Mouse (Mus musculus) liver, postnatal 0 days (tissue): ENCODE measurements around the gene Olfr309.

Experiments used
- CTCF ChIP-seq: sonication (generic); IDR thresholded peaks from 2 replicates; pipeline ENCODE4 v1.5.1; 2016; ENCODE audit warnings: antibody characterized with exemption, low read depth
- EP300 ChIP-seq: IDR thresholded peaks from 2 replicates; pipeline ENCODE4 v1.6.1; 2016; ENCODE audit warnings: antibody characterized with exemption, low read depth, mild to moderate bottlenecking

DNA sequence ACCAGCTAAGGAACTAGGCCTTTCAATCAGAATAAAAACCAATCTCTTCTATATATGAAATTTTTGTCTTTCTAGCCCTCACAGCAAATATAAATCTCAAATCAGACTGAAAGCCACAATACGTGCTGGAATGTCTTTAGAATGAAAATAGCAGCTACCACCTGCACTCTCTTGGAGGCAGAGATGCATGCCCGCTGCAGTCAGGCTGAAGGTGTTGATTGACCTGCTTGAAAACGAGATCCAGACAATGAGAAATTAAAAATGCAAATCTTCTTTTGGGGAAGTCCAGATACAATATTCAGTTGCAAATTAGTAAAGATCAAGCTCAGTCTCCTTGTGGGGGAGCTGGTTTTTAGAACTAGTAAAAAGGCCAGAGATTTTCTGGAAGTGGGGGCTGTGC, 30.7 kb upstream of the Olfr309 start:
- no peak for TF ChIP-seq CTCF
- no peak for TF ChIP-seq EP300
